Mouse (Mus musculus) olfactory bulb, adult 2 months (tissue): ENCODE data around the gene Kcnj6.

ENCODE experiments used
- CTCF ChIP-seq: fragments of 200-500 bp; IDR thresholded peaks from 2 replicates; pipeline ENCODE4 v1.5.1; 2012; ENCODE audit warnings: low read depth, mild to moderate bottlenecking, low read length, moderate library complexity; ENCODE audit not compliant: insufficient read depth
- POLR2A ChIP-seq: fragments of 200-500 bp; IDR thresholded peaks from 2 replicates; pipeline ENCODE4 v1.6.1; 2012; ENCODE audit warnings: mild to moderate bottlenecking, low read depth, low read length, moderate library complexity; ENCODE audit not compliant: insufficient read depth

GRCm38 (mm10) chr16:94999019-94999418 lies 1.5 kb upstream of the Kcnj6 start:
- TF ChIP-seq CTCF: no peak
- no peak for TF ChIP-seq POLR2A
